Mouse (Mus musculus) liver, embryonic 15.5 days (tissue): ENCODE measurements around the gene Snu13. TPM values are rescaled to one million over a fixed set of nuclear protein-coding genes. Genes with fewer than 3 reads are reported as not detected.

Experiments
- ATAC-seq: fragments of 200-750 bp; cut with Nextera tagmentation; 2 replicates; pipeline ENCODE4 v1.8.0; 2017; ENCODE audit warnings: moderate number of reproducible peaks, mild to moderate bottlenecking, moderate library complexity; ENCODE audit not compliant: insufficient read depth
- H3K27ac ChIP-seq: fragments of 300-500 bp; sonication (generic); replicated peaks from 2 replicates; pipeline ENCODE4 v1.5.1; 2015; ENCODE audit warnings: mild to moderate bottlenecking, inconsistent platforms
- H3K27me3 ChIP-seq: fragments of 300-500 bp; sonication (generic); 2 replicates; pipeline ENCODE4 v1.6.1; 2015; ENCODE audit warnings: mild to moderate bottlenecking, inconsistent platforms
- H3K36me3 ChIP-seq: fragments of 300-500 bp; sonication (generic); replicated peaks from 2 replicates; pipeline ENCODE4 v1.6.1; 2015; ENCODE audit warnings: moderate library complexity, mild to moderate bottlenecking, inconsistent platforms
- H3K4me1 ChIP-seq: fragments of 300-500 bp; sonication (generic); replicated peaks from 2 replicates; pipeline ENCODE4 v1.6.1; 2015; ENCODE audit warnings: inconsistent platforms
- H3K4me2 ChIP-seq: fragments of 300-500 bp; sonication (generic); 2 replicates; pipeline ENCODE4 v1.6.1; 2015; ENCODE audit warnings: moderate library complexity, mild to moderate bottlenecking, inconsistent platforms
- H3K4me3 ChIP-seq: fragments of 300-500 bp; sonication (generic); replicated peaks from 2 replicates; pipeline ENCODE4 v1.5.1; 2015; ENCODE audit warnings: mild to moderate bottlenecking, inconsistent platforms
- H3K9ac ChIP-seq: fragments of 300-500 bp; sonication (generic); 2 replicates; pipeline ENCODE4 v1.6.1; 2015; ENCODE audit warnings: moderate library complexity, mild to moderate bottlenecking, inconsistent platforms
- H3K9me3 ChIP-seq: fragments of 300-500 bp; sonication (generic); replicated peaks from 2 replicates; pipeline ENCODE4 v1.6.1; 2016; ENCODE audit warnings: inconsistent platforms
- WGBS: fragments of 180-500 bp; shearing (Covaris S2); methylation state at CpG from one replicate; pipeline ENCODE4 v1.1.7; 2015; ENCODE audit warnings: mixed read lengths; ENCODE audit not compliant: insufficient replicate concordance; 5-methylcytosine and 5-hydroxymethylcytosine counted together
- polyA plus RNA-seq: library from polyadenylated mRNA; unstranded; fragments of >200 nt; fragmentation: Nextera tagmentation; extraction: Ambion mirVana; gene quantifications from 2 replicates; pipeline ENCODE4 v1.2.1, GENCODE M21; 2015

Snu13 gene
- polyA plus RNA-seq, 1 experiment from 2014 or later, result 146 TPM

- Histone ChIP-seq H3K4me1 (peaks cover 36% of the 10 kb centered on the region), H3K9me3 (no peaks in the 10 kb centered on the region), H3K36me3 (peaks cover 46% of the 10 kb centered on the region), H3K9ac (no peak overlapping the region), H3K4me3 (no peak overlapping the region), H3K27ac (no peak overlapping the region), H3K4me2 (no peak overlapping the region), H3K27me3 (no peaks in the 10 kb centered on the region)
- 82% methylated on average over 6 of the region's 6 CpGs for WGBS
- ATAC-seq, result no peak
These were observed 53.4 kb downstream of the Snu13 start for GRCm38 (mm10) chr15:81993992-81994391.

- H3K27me3 ChIP-seq, result no peaks in the 10 kb centered on the region
- peak overlapping the region; percentile 38 for H3K4me3 ChIP-seq
- ATAC-seq, result peak; percentile 94
- H3K36me3 ChIP-seq, result peaks cover 17% of the 10 kb centered on the region
- peaks cover 40% of the 10 kb centered on the region for H3K4me1 ChIP-seq
- H3K4me2 ChIP-seq, result peak overlapping the region; percentile 56
- WGBS, result 12% methylated on average over 7 of the region's 7 CpGs
- H3K27ac ChIP-seq, result peak overlapping the region; percentile 81
- no peaks in the 10 kb centered on the region for H3K9me3 ChIP-seq
- H3K9ac ChIP-seq, result peak overlapping the region; percentile 26
These were observed 56.8 kb downstream of the Snu13 start for GRCm38 (mm10) chr15:81990549-81990948.

Other genes with a start within 250 kb of the Snu13 start
- 6.2 and 8.1 TPM in 2 replicates for gene Tef, start 245.2 kb downstream of the Snu13 start, polyA plus RNA-seq
- gene Tob2, start 188.8 kb downstream of the Snu13 start, polyA plus RNA-seq, result 11.1 and 12.2 TPM in 2 replicates
- gene Phf5a, start 175.7 kb downstream of the Snu13 start, polyA plus RNA-seq, result 91.3 and 103 TPM in 2 replicates
- 98.9 and 107 TPM in 2 replicates for gene Aco2, start 175.3 kb downstream of the Snu13 start, polyA plus RNA-seq
- 56.9 and 68.4 TPM in 2 replicates for gene Polr3h, start 121.4 kb downstream of the Snu13 start, polyA plus RNA-seq
- gene Csdc2, start 110.8 kb downstream of the Snu13 start, polyA plus RNA-seq, result 0.91 and 0.96 TPM in 2 replicates
- 17.5 and 17.8 TPM in 2 replicates for gene Pmm1, start 86.7 kb downstream of the Snu13 start, polyA plus RNA-seq
- not detected in 2 replicates for gene 1700029P11Rik, start 67.1 kb downstream of the Snu13 start, polyA plus RNA-seq
- 50.2 and 51.8 TPM in 2 replicates for gene Xrcc6, start 59.8 kb downstream of the Snu13 start, polyA plus RNA-seq
- gene Desi1, start 13.7 kb downstream of the Snu13 start, polyA plus RNA-seq, result 10.3 and 11.8 TPM in 2 replicates
- gene 4930407I10Rik, start 11.6 kb upstream of the Snu13 start, polyA plus RNA-seq, result not detected in 2 replicates
- not detected in 2 replicates for gene Mei1, start 22.4 kb upstream of the Snu13 start, polyA plus RNA-seq
- 7.0 and 7.7 TPM in 2 replicates for gene Ccdc134, start 80.3 kb upstream of the Snu13 start, polyA plus RNA-seq
- gene Srebf2, start 99.6 kb upstream of the Snu13 start, polyA plus RNA-seq, result 53.6 and 61.3 TPM in 2 replicates
- 0.08 and 0.12 TPM in 2 replicates for gene Shisa8, start 165.2 kb upstream of the Snu13 start, polyA plus RNA-seq
- gene Tnfrsf13c, start 176.8 kb upstream of the Snu13 start, polyA plus RNA-seq, result 0.40 and 0.79 TPM in 2 replicates
- gene Cenpm, start 197.2 kb upstream of the Snu13 start, polyA plus RNA-seq, result 32.8 and 33.7 TPM in 2 replicates
- gene 1500009C09Rik, start 204.8 kb upstream of the Snu13 start, polyA plus RNA-seq, result not detected in 2 replicates
- 0.12 and 0.16 TPM in 2 replicates for gene Sept3, start 227.3 kb upstream of the Snu13 start, polyA plus RNA-seq